Mouse (Mus musculus): Measurements from ENCODE around the gene Fkbp5. TPM values are rescaled to one million over a fixed set of nuclear protein-coding genes. Genes with fewer than 3 reads are reported as not detected.

Fkbp5 gene
- polyA plus RNA-seq, 1 experiment, result 13.5 TPM

DNA sequence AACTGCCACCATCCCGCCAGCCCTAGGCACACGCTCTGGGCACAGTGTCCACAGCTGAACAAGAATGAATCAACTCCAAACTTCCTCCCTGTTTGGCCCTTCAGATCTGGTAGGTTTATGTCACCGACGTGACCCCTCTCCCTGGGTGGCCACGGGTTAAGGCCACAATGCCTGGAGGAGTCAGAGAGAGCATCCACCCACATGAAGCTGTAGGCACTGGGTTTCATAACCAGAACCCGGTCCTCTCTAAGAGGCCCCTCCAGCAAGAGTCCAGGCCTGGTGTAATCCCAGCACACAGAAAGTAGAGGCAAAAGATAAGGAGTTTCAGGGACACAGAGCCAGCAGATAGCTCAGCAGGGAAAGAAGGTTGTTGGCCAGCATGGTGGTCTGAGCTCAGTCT is 13.1 kb downstream of the Fkbp5 start:
- DNase-seq (ENCODE audit: low spot score), result no peak

DNA sequence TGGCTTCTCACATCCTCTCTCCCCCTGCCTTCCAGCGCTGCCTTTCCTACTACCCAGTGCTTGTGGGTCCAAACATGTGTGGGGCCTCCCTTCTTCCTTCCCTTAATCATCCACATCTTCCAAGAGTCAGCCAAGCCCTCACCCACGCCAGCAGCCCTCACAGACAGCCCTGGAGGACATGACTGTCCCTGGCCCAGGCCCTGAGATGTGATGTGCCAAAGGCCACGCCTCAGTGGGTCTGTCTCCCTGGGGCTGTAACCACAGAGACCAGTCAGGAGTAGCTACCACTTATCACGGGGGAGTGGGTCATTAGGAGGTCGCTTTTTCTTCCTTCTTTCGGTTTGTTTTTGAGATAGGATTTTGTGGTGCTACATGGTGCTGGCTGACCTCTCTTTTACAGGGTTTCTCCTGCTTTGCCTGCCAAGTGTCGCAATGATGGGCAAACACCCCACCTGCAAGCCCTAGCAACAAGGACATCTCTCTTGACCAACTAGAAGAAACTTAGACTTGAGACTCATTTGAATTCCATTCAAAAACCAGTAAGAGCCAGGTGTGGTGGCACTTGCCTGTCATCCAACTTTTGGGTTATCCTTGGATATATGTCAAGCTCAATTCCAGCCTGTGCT is 15.0 kb downstream of the Fkbp5 start:
- DNase-seq (ENCODE audit: low spot score), result no peak

DNA sequence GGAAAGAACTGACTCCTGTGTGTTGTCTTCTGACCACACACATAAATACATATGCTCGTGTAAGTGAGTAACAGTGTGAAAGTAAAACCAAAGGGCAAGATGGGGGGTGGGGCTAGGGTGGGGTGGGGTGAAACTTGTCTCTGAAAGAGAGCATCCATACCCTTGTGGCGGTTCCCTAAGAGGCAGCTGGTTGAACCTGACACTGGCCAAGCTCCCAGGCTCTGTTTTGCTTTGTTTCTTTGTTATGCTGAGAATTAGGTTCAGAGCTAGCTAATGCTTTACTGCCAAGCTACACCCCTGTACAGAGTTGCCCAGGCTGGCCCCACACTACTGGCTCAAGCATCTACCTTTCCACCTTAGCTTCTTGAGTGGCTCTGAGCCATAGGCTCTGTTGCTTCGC is 16.9 kb downstream of the Fkbp5 start:
- DNase-seq (ENCODE audit: low spot score), result no peak

- no peak for DNase-seq (ENCODE audit: low spot score)
Measured at GRCm38 (mm10) chr17:28499190-28499589, 18.1 kb downstream of the Fkbp5 start.

- no peak for DNase-seq (ENCODE audit: low spot score)
Measured at GRCm38 (mm10) chr17:28495832-28496231, 21.5 kb downstream of the Fkbp5 start.

- no peak for DNase-seq (ENCODE audit: low spot score)
Measured at GRCm38 (mm10) chr17:28491035-28491770, 26.1 kb downstream of the Fkbp5 start.

DNA sequence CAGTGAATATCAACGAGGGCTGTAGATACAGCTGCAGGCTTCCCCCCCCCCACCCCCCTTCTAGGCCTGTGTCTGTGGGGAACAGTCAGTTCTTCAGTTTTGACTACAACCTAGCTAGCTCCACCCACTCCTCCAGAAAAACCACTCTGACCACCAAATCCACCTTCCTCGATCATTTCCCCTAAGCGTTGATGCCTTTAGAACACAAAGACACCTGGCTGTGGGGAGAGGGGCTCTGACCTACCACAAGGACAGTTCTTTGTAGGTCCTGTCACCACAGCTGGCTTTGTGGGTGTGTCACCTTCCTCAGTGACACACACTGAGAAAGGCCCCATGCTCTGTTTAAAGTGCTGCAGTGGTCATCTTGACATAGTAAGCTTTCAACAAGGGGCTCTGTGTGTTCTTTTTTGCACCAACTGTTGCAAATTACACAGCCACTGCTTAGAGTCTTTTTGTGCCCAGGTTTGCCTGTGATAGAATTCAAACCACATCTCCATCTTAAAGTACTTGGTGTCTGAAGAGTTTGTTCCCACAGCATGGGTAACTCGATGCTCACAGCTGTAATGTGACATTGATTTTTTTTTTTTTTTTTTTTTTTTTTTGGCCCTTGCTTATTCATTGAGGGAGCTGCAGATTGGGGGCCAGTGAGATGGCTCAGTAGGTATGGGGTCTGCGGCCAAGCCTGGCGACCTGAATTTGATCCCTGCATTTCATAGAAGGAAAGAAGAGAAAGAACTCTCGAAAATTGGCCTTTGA is 28.9 kb downstream of the Fkbp5 start:
- DNase-seq (ENCODE audit: low spot score), result no peak

GRCm38 (mm10) chr17:28487584-28488257 is 29.6 kb downstream of the Fkbp5 start:
- DNase-seq (ENCODE audit: low spot score), result no peak

DNA sequence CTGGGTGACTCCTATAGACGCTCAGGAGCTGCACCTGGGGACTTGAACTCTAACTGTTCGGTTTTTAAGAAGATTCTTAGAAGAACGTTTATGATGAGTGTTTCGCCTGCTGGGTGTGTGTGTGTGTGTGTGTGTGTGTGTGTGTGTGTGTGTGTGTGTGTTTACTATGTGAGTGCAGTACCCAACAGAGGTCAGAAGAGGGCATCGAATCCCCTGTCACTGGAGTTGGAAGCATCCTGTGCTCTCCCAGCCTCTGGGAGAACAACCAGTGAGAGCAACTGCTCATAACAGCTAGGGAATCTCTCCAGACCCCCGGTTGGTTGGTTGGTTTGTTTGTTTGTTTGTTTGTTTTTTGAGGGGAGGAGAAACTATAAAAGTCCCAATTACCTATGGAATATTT is 30.6 kb downstream of the Fkbp5 start:
- no peak for DNase-seq (ENCODE audit: low spot score)

GRCm38 (mm10) chr17:28485977-28486400 is 31.3 kb downstream of the Fkbp5 start:
- peak; percentile 99 for DNase-seq (ENCODE audit: low spot score)

DNA sequence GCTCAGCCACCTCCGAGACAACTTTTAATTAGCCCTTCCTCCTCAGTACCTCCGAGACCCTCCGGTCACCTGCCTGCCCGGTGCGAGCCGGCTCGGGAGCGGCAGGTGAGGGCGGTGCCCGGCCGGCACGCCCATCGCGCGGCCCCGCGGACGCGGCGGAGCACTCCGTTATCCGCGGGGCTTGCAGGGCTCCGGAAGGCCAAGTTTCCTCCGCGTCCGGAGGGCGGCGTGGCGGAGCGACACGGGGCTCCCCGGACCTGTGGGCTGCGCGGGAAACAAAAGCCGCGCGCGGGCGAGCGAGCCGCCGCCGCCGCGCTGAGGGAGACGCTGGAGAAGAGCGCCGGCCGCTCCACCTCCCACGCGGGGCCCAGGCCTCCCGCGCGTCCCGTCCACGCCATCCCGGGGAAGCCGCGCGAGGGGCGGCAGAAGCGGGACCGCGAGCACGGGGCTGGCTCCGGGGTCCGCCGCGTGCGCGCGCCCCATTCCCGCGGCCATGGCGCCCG is 31.8 kb downstream of the Fkbp5 start:
- peak; percentile 46 for DNase-seq (ENCODE audit: low spot score)

DNA sequence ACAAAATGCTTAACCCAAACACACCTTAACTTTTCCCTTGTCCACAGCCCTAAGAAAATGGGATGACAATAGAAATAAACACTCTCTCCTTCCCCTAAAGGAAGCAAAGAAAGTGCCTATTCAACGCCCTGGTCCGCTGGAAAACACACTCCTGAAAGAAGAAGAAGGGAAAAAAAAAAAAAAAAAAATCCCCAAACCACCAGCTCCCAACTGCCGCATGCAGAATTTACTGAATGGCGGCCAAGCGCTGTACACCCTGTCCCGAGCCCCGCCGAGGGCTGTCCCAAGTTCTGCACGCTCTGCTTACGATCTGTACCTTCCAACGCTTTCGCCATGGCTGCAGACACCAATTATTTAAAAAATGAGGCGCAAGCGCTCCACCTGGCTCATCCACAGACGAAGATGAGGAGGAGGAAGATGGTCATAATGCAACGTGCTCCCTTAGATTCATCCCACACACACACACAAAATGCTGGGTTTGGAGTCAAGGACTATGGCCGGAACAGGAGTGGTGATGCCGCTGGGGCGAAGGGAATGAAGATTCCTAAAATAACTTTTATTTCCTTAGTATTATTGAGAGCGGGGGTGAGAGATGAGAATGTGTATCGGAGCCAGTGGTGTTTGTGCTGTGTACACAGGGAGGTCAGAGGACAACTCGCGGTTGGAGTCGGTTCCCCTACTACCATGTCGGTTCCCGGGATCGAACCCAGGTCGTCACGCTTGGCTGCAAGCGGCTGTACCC is 32.5 kb downstream of the Fkbp5 start:
- DNase-seq (ENCODE audit: low spot score), result no peak

DNA sequence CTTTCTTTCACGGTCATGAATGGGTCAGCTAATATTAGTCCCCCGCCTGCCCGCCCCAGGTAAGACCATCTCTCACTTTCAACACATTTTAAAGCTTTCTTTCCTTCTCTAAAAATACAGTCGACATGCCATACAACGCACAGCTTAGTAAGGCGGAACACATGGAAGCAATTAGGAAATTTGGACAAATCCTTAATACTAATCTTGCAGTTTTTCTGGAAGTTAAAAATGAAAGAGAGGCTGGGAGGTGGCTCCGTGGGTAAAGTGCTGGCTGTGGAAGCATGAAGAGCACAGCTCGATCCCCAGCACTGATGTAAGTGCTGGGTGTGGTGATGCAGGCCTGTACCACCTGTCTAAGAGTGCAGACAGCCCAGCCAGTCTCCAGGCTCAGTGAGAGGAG is 39.9 kb downstream of the Fkbp5 start:
- DNase-seq (ENCODE audit: low spot score), result no peak

DNA sequence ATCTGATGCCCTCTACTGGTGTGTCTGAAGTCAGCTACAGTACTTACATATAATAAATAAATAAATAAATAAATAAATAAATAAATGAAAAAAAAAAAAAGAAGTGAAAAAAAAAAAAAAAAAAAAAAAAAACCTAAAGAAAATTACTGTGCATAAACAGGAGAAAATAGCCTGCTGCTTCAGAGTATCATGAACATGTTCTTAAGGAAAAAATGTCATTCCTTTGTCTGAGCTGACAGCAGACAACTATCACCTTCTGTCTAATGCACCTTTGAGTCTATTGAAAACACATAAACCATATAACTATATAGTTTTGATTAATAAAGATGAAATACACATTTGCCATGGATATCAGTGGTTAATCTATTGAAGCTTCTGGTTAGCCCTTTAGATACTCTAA is 40.9 kb downstream of the Fkbp5 start:
- DNase-seq (ENCODE audit: low spot score), result no peak

GRCm38 (mm10) chr17:28475593-28476325 is 41.6 kb downstream of the Fkbp5 start:
- DNase-seq (ENCODE audit: low spot score), result no peak

GRCm38 (mm10) chr17:28472696-28473095 is 44.6 kb downstream of the Fkbp5 start:
- DNase-seq (ENCODE audit: low spot score), result no peak

DNA sequence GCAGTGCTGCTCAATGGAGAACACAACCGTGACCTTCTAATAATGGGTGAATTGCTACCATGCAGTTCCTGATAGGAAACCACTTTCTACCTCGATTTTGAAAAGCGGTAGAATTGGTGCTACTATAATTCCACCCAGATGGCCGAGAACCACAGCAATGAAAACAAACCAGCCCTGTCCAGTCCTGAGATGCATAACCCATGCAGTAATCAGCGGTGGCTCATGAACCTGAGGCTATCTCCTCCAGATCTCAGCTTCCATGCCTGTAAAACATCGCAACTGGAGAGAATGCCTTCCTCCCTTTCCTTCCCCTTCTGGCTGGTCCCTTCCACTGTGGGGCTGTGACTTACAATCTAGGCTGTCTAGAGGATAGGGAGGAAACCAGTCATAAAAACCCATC is 46.5 kb downstream of the Fkbp5 start:
- no peak for DNase-seq (ENCODE audit: low spot score)

DNA sequence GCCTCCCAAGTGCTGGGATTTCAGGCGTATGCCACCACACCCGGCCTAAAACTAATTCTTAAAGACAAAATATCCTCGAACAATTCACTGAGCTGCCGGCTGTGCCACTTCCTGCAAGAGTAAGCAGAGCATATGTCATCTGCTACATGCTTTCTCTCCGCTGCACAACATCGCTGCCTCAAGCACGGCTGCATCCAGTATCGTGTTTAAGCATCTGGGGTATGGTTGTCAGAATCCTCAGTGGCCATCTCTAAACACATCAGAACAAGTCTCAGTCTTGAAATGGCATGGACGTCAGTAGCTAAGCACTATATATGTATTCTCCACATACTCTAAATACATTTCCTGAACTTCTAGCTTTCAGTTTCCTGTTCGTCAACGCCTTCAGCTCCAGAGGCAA is 49.6 kb downstream of the Fkbp5 start:
- DNase-seq (ENCODE audit: low spot score), result no peak

DNA sequence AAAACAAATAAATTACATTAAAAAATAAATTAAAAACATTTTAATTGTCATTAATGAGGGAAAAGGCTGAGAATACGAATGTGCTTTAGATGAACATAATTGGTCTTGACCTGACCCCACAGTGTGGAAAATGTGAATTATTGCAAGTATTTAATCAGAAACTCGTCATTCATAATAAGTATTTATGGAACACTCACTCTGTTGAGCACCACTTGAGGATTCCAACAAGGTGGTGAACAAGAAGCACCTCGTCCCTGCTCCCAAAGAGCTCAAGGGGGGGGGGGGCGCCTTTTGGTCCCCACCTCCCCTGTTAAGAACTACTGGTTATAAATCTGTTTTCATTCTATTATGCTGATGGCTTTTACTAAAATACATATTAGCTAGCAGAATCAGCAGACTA is 51.4 kb downstream of the Fkbp5 start:
- DNase-seq (ENCODE audit: low spot score), result no peak

GRCm38 (mm10) chr17:28463701-28464443 is 53.5 kb downstream of the Fkbp5 start:
- no peak for DNase-seq (ENCODE audit: low spot score)
